Mouse (Mus musculus) monocyte, adult 59 days (primary cell): Measurements from ENCODE around the gene Cdh15. TPM values are rescaled to one million over a fixed set of nuclear protein-coding genes. Genes with fewer than 3 reads are reported as not detected.

Source experiments
- total RNA-seq, 2 experiments: library from RNA; stranded (reverse); gene quantifications; one replicate each; pipeline ENCODE4 v1.2.4; 2023

Gene Cdh15
- total RNA-seq, result not detected

DNA sequence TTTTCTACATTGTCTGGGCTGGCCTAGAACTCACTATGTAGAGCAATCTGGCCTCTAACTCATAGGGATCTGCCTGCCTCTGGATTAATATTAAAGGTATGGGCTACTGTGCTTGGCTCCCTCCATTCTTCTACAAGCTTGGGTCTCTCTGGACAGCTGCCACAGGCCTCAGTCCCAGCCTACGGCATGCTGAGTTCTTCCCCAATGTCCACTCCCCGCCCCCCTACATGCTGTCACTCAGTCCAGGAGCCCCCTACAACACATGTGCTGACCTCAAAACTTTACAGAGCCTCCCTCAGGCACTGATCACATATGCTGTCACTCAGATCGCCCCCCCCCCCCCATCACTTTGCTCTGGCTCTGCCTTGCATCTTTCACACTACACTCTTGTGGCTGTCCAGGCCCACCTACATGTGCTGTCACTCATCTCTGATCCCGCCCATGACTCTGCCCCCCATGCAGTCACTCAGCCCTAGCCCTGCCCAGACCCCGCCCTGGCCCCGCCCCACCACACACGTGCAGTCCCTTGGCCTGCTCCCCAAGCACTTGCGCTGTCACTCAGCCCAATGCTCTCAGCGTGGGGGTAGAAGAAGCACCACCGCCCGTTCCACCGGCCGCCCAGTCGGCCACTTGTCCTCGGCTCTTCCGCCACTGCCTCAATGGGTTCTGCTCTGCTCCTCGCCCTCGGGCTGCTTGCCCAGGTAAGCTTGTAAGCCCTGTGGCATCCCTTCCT is at the start of gene Cdh15:
Cdh15 (plus strand) TSS at position 138 of the 733 bp plus-strand sequence.

Other genes with a start within 250 kb of the Cdh15 start
- gene Galns, start 236.5 kb upstream of the Cdh15 start, total RNA-seq, result 10 to 100 TPM; 30.8 to 32.1 TPM
- 10 to 100 TPM; 40.8 to 50.4 TPM for gene Trappc2l, start 236.3 kb upstream of the Cdh15 start, total RNA-seq
- under 1 TPM in 1 of 2 experiments, not detected in 1; 0.79 TPM for gene Pabpn1l, start 225.2 kb upstream of the Cdh15 start, total RNA-seq
- gene Cbfa2t3, start 148.9 kb upstream of the Cdh15 start, total RNA-seq, result 100 to 1,000 TPM; 133 to 179 TPM
- 1 to 10 TPM; 9.7 to 9.9 TPM for gene Acsf3, start 72.5 kb upstream of the Cdh15 start, total RNA-seq
- gene Ankrd11, start 194.3 kb downstream of the Cdh15 start, total RNA-seq, result 100 to 1,000 TPM; 187 to 205 TPM
- 10 to 100 TPM; 36.4 to 49.9 TPM for gene Spg7, start 215.0 kb downstream of the Cdh15 start, total RNA-seq